Mouse (Mus musculus) ovary, postnatal 36 days (tissue): ENCODE measurements around the gene Zfp853.

Source experiments
- DNase-seq: peaks from one replicate; pipeline ENCODE4 v3.0.0; 2022; ENCODE audit warnings: low spot score, mixed read lengths

Zfp853 gene

DNA sequence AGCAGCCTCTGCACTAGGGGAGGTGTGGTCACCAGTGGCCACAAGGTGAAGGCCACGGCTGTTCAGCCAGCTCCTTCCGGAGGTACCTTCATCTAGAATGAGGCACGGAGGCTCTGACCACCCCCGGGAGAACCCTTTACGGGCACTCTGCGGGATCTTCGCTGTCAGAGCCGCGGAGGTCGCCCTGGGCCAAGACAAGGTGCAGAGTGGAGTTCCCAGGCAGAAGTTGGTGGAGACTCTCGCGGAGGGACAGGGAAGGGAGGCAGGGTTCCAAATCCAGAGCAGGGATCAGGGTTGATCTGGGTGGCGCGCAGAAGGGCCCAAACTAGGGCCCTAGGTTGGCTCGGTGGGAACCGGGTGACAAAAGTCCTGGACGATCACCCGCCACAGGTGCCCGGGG is 544 bp downstream of the Zfp853 start:
- no peak for DNase-seq

- DNase-seq: no peak
Measured at GRCm38 (mm10) chr5:143289299-143289698, 4.1 kb downstream of the Zfp853 start.

- no peak for DNase-seq
Measured at GRCm38 (mm10) chr5:143288378-143288911, 5.0 kb downstream of the Zfp853 start.

DNA sequence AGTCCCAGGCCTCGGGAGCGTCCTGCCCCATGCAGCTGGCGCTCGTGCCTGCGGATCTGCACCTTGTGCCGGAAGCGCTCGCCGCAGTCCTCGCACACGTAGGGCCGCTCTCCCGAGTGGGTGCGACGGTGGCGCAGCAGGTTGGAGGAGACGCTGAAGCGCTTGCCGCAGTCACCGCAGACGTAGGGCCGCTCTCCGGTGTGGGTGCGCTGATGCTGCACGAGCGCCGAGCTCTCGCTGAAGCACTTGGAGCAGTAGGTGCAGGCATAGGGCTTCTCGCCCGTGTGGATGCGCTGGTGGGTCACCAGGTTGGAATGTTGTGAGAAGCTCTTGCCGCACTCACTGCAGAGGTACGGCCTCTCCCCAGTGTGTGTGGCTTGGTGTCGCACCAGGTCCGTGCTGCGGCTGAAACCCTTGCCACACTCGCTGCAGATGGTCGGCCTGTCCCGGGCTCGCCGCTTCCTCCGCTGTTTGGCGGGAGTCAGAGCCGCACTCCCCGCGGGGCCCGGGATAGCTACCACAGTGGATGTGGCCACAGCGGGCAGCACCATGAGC is 5.6 kb downstream of the Zfp853 start:
- no peak for DNase-seq

GRCm38 (mm10) chr5:143284762-143285161 is 8.7 kb downstream of the Zfp853 start:
- no peak for DNase-seq

DNA sequence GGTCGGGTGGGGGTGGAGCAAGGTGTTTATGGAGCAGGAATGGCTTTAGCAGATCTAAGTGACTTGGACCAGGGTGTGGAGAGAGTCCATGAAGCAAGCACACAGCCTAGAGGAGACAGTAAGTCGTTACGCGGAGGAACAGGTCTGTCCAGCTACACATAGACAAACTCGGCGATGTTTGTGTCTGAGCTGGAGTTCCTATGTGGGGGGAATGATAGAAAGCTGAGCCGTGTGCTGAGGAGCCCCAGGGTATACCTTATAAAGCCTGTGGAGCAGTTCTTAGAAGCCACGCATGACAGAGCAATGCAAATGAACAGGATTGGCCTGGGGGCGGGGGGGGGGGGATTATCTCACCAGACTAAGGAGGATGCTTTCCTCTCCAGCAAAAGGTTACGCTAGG is 14.2 kb downstream of the Zfp853 start:
- DNase-seq: no peak

GRCm38 (mm10) chr5:143275761-143276160 is 17.7 kb downstream of the Zfp853 start:
- no peak for DNase-seq

DNA sequence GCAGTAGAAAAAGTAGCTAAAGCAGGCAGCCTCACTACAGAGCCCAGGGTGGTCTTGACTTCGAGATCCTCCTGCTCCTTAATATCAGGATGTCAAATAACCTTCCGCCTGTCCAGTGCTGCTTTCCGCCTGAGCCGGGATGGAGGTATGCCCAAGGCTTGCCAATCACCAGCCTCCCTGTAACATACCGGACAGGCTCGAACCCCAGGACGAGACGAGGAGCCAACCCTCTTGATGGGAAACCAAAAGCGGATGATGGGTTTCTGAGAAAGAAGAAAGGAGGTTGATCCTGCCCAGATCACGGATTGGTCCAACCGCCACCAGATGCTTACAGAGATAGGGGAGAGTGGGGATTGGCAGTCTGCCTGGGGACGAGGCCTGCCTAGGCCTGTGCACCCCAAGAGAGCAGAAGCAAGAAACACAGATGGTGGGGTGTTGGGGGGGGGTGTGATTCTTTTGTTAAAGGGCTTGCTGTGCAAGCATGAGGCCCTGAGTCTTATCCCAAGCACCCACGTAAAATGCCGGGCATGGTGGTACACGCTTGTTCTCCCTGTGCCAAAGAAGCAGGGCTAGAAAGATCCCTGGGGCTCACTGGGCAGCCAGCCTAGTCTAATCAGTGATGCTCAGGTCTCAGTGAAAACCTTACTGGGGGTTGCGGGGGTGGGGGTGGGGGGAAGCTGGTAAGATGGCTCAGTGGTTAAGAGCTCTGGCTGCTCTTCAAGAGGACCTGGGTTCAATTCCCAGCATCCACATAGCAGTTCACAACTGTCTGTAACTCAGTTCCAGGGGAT is 20.7 kb downstream of the Zfp853 start:
- no peak for DNase-seq

DNA sequence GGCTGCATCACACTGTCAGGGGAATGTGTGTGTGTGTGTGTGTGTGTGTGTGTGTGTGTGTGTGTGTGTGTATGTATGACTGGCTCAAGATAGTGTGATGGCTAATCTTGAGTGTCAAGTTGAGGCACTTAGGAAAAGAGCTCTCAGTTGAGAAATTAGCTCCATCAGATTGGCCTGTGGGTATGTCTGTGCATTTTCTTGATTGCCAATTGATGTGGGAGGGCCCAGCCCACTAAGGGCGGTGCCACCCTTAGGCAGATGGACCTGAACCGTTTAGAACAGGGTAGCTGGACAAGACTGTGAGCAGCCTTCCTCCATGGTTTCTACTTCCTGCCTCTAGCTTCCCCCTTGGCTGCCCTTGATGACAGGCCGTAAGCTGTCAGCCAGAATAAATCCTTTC is 21.3 kb downstream of the Zfp853 start:
- DNase-seq: no peak

- no peak for DNase-seq
Measured at GRCm38 (mm10) chr5:143271642-143272041, 21.8 kb downstream of the Zfp853 start.

GRCm38 (mm10) chr5:143270151-143270519 is 23.3 kb downstream of the Zfp853 start:
- DNase-seq: no peak

- peak; percentile 74 for DNase-seq
Measured at GRCm38 (mm10) chr5:143269363-143270150, 23.9 kb downstream of the Zfp853 start, which contains the start of gene Zfp316. Zfp316 (minus strand) TSS chr5:143270022.

GRCm38 (mm10) chr5:143268985-143269362 is 24.4 kb downstream of the Zfp853 start:
- DNase-seq: no peak

DNA sequence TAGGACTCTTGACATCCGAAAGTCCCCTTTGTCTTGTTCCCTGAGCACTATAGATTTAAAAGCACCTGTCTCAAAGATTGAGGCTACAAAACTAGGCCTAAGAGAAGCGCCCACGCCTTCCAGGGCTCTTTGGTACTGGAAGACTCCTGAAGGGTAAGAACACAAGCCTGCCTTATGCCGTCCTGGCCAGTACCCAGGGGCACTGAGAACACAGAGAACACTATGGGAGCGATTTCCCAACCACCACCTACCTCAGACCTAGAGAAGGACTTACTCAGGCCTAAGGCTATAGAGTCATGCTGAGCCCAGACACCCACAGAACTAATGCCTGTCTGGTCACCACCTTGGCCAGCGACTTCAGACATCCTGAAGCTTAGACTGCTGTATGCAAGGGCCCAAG is 26.6 kb downstream of the Zfp853 start:
- no peak for DNase-seq

- no peak for DNase-seq
Measured at GRCm38 (mm10) chr5:143265409-143265808, 28.0 kb downstream of the Zfp853 start.

GRCm38 (mm10) chr5:143264689-143265088 is 28.7 kb downstream of the Zfp853 start:
- DNase-seq: no peak

GRCm38 (mm10) chr5:143261636-143262035 is 31.8 kb downstream of the Zfp853 start:
- DNase-seq: no peak

DNA sequence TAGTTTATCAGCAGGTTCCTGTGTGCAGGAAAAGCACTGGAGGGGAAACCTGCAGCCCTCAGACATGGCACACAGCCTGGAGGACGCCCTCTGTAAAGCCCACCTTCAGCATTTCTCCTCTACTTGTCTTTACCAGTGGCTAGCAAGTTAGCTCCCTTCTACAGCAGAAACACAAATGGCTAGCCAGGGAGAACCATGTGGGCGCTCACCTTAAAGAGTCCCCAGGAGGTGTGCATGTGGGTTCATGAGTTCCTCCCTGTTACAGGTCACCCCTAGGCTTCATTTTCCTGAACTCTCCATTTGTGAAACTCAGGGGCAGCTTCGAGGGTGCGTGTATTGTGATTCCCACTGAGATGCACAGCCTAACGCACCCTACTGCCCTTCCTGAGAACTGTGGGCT is 37.6 kb downstream of the Zfp853 start:
- DNase-seq: no peak

- DNase-seq: no peak
Measured at GRCm38 (mm10) chr5:143255131-143255519, 38.3 kb downstream of the Zfp853 start.

GRCm38 (mm10) chr5:143254487-143255130 is 38.8 kb downstream of the Zfp853 start:
- DNase-seq: no peak

DNA sequence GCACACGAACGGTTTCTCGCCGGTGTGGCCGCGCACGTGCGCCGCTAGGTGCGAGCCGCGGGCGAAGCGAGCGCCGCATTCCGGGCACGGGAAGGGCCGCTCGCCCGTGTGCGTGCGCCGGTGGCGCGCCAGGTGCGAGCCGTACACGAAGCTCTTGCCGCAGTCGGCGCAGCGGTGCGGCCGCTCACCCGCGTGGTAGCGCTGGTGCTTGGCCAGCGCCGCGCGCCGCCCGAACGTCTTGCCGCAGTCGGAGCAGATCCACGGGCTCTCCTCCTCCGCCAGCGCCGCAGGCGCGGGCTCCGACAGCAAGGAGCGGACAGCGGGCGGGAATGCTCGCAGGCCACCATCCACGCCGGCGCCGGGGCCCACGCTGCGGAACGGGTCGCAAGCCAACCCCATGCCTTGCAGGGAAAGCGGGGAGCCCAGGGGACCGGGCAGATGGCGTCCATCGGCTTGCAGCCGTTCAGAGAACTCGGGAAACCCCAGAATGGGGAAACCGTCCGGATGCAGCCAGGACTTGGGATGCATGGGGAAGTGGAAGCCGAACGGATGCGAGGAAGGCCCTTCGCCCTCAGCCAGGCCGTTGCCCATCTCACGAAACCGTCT is 39.4 kb downstream of the Zfp853 start:
- no peak for DNase-seq
